Mouse (Mus musculus) layer of hippocampus, adult 8-10 months (tissue): Measurements from ENCODE around the gene Kif26b. TPM values are rescaled to one million over a fixed set of nuclear protein-coding genes. Genes with fewer than 3 reads are reported as not detected.

Experiments used
- DNase-seq, 2 experiments: peaks; one replicate each; pipeline ENCODE4 v3.0.0; 2022; ENCODE audit warnings: low spot score in 2 of 2
- total RNA-seq, 4 experiments: library from RNA; stranded (reverse); gene quantifications; 2 replicates each; pipeline ENCODE4 v1.2.4; 2022

The Kif26b gene
- total RNA-seq, 4 experiments from 2014 or later, result 14.4 to 21.3 (median 17.9) TPM

- no peak for DNase-seq
These were observed 236.7 kb downstream of the Kif26b start for GRCm38 (mm10) chr1:178765650-178766049.

GRCm38 (mm10) chr1:178768976-178769375 lies 240.1 kb downstream of the Kif26b start:
- no peak for DNase-seq

GRCm38 (mm10) chr1:178769988-178770387 lies 241.1 kb downstream of the Kif26b start:
- DNase-seq, result no peak

- no peak for DNase-seq
These were observed 241.9 kb downstream of the Kif26b start for GRCm38 (mm10) chr1:178770626-178771362.

GRCm38 (mm10) chr1:178779742-178780141 lies 250.8 kb downstream of the Kif26b start:
- no peak for DNase-seq

- no peak for DNase-seq
These were observed 255.1 kb downstream of the Kif26b start for GRCm38 (mm10) chr1:178784043-178784442.

- DNase-seq, result no peak
These were observed 262.3 kb downstream of the Kif26b start for GRCm38 (mm10) chr1:178791266-178791665.

- no peak for DNase-seq
These were observed 263.8 kb downstream of the Kif26b start for GRCm38 (mm10) chr1:178792726-178793125.

- DNase-seq, result no peak
These were observed 265.9 kb downstream of the Kif26b start for GRCm38 (mm10) chr1:178794866-178795265.

- no peak for DNase-seq
These were observed 268.5 kb downstream of the Kif26b start for GRCm38 (mm10) chr1:178797388-178797787.

GRCm38 (mm10) chr1:178798333-178798732 lies 269.4 kb downstream of the Kif26b start:
- DNase-seq, result peak; percentile 45 to 61

- no peak for DNase-seq
These were observed 270.0 kb downstream of the Kif26b start for GRCm38 (mm10) chr1:178798886-178799285.

- DNase-seq, result no peak
These were observed 271.1 kb downstream of the Kif26b start for GRCm38 (mm10) chr1:178799836-178800552.

- DNase-seq, result no peak
These were observed 274.2 kb downstream of the Kif26b start for GRCm38 (mm10) chr1:178803155-178803554.

GRCm38 (mm10) chr1:178817476-178817875 lies 288.6 kb downstream of the Kif26b start:
- no peak for DNase-seq

- DNase-seq, result no peak
These were observed 290.1 kb downstream of the Kif26b start for GRCm38 (mm10) chr1:178819060-178819459.

- DNase-seq, result no peak
These were observed 291.2 kb downstream of the Kif26b start for GRCm38 (mm10) chr1:178820079-178820478.

- no peak for DNase-seq
These were observed 291.9 kb downstream of the Kif26b start for GRCm38 (mm10) chr1:178820556-178821435.

GRCm38 (mm10) chr1:178824871-178825270 lies 295.9 kb downstream of the Kif26b start:
- no peak for DNase-seq

- DNase-seq, result no peak
These were observed 298.3 kb downstream of the Kif26b start for GRCm38 (mm10) chr1:178827223-178827622.

- DNase-seq, result peak; percentile 39 to 49
These were observed 300.5 kb downstream of the Kif26b start for GRCm38 (mm10) chr1:178829456-178829855.

- no peak for DNase-seq
These were observed 303.6 kb downstream of the Kif26b start for GRCm38 (mm10) chr1:178832571-178832970.
